Mouse (Mus musculus) lung, postnatal 4 days (tissue): ENCODE data around the gene Gm1043.

Experiments used
- DNase-seq, 2 experiments: peaks; one replicate each; pipeline ENCODE4 v3.0.0; 2021

Gm1043 gene

DNA sequence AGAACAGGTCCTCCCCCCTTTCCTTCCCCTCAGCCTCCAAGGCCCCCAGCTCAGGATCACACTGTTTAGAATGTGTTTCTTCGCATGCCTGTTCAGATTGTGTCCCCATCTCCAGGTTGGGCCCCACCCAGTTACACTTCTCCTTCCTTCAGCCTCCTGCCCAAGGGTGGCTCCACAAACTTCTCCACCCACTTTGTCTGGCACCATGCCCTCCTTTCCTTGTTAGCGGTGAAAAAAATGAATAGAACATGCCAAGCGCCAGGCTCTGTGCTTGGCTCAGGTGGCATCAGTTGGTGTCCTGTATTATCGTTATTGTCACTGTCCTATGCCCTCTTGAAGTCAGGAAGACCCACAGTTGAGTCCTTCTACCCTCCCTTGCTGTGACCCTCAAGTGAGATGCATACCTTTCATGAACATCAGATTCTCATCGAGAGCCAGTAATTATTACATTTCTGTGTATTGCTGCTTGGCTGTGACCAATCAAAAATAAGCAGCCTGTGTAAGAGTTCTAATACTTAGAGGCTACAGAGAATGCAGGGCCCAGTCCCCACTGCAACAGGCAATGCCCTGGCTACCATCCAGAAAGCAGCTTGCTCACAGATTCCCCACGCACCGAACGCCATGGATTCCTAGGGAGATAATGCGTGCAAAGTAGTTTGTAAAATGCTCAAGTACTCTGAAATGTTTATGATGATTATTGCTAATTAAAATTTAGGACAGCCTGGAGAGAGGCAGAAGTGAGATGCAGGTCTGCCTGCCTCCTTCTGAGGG lies 128.0 kb downstream of the Gm1043 start:
- no peak for DNase-seq

DNA sequence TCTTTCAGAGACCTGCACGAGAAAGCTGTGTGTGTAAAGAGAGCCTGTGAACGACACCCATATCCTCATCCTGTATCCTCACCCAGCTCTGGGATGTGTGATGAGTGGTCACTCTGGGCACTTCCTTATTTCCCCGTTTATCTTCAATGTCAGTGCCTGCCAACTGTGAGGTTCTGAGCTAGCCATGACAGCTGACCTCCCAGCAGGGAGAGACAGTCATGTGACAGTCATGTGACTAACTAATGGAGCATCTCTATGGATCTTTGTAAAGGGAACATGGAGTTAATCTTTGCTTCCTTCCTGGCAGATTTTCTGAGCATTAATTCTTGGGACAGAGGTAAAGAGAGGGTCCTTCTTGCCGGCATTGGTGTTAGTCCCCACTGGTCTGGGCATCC lies 128.5 kb downstream of the Gm1043 start:
- no peak for DNase-seq

DNA sequence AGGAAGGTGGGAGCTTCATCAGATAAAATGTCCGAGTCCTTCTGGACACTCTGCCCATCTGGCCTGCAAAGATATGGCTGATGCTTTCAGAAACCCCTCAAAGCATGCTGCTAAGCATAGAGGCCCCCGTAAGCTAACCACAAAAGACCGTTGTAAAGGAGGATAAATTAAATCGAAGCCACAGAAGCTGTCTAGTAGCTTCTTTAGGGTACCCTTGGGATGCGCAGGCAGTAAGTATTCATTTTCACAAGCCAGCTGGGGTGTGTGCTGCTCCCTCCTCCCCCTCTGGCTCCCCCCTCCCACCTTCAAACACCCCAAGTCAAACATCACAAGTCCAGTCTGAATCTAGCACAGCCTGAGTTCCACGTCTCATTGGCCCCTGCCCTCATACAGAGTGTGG lies 129.4 kb downstream of the Gm1043 start:
- no peak for DNase-seq

DNA sequence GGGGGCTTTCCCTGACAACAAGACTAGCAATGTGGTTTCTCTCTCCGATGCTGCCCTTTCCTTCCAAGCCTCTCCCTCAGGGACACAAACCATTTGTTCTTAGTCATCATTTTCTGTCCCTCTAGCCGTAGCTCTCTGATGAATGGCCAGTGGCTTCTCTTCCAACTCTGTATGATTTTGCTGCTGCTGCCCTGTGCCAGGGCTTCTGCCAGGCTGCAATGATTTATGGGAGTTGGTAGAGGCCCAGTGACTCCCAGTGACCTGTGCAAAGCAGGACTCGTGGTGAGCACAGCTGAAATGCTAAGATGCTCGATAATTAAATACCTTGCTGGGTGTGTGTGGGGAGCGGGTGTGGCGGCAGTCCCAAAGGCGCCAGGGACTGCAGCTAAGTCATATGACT lies 130.1 kb downstream of the Gm1043 start:
- no peak for DNase-seq

DNA sequence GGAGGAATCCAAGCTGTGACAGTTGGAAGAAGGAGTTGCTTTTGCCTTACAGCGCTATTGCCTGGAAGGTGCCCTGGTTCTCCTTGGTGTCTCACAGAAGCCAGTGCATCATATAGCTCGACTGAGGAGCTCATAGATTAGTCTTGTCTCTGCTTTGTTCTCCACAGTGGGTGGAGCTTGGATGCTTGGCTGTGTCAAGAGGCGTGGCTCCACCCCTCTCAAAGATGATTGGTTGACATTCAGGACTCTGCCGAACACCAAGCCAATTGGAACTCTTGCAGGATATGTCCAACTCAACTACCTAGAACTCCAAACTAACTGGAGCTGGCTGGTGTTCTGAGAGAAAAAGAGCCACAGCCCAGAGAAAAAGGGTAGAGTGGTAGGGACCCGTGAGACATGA lies 134.4 kb downstream of the Gm1043 start:
- no peak for DNase-seq

DNA sequence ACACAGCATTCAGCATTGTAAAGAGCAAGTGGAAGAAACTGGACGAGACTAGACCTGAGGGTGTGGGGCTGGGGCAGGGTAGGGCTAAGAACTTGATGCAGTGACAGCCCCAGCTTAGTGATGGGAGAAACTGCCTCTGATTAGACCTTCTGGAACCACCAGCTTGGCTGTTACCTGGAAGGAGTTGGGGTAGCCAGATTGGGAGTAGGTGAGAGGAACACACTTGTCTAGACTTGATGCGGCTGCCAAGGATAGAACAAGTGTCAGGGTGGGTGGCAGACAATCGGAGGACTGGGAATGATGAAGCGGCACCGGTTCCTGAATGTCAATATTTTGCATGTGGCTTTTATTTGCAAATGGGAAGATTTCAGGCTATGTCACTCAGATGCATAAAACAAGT lies 135.4 kb downstream of the Gm1043 start:
- DNase-seq: no peak

DNA sequence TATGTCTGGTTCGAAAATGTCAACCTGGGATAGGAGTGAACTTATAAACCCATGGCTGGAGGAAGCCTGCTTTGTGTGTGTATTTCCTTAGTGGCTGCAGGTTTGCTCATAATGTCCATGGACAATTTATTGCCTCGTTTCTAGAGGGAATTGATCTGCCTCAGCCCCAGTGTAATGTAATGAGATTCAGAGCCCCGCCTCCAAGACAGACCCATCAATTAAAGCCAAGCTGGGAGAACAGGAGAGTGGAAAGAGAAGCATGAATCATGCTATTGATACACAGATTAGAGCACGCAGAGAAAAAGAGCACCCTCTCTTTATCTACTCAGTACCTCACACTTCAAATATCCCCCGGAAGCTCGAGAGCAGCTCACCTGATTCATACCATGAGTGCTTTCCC lies 136.4 kb downstream of the Gm1043 start:
- no peak for DNase-seq

DNA sequence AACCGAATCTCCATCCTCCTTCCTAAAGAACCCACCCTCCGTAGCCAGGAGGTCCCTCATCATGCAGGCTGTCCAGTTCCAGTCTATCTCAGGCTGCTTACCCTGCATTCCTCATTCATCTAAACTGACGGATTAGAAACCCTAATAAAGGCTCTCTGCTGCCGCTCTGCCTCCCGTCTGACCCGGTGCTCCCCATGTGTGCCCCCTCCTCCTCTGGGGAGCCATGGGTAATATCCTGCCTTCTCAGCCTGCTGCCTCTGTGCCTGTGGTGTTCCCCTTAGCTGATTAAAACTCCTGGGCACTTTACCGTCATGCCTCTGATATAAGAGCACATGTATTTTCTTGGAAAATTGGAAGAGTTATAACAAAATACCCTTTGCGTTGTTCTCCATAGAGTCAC lies 137.1 kb downstream of the Gm1043 start:
- DNase-seq: no peak

DNA sequence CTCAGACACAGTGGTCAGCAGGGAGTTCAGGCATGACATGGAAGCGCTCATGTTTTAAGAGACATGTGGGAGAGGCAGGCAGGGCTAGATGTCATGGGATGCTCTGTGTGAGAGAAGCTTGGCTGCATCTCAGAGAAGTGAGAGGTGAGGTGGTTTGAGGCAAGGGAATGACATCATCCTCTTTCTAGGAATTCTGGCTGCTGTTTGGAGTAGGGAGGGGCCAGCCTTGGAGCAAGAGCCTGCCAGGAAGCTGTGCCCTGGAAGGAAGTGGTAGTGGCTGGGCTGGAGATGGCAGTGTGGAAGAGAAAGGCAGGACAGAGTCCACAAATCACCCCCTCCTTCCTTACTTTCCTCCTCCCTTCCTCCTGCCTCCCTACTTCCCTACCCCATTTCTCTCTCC lies 140.5 kb downstream of the Gm1043 start:
- DNase-seq: no peak

DNA sequence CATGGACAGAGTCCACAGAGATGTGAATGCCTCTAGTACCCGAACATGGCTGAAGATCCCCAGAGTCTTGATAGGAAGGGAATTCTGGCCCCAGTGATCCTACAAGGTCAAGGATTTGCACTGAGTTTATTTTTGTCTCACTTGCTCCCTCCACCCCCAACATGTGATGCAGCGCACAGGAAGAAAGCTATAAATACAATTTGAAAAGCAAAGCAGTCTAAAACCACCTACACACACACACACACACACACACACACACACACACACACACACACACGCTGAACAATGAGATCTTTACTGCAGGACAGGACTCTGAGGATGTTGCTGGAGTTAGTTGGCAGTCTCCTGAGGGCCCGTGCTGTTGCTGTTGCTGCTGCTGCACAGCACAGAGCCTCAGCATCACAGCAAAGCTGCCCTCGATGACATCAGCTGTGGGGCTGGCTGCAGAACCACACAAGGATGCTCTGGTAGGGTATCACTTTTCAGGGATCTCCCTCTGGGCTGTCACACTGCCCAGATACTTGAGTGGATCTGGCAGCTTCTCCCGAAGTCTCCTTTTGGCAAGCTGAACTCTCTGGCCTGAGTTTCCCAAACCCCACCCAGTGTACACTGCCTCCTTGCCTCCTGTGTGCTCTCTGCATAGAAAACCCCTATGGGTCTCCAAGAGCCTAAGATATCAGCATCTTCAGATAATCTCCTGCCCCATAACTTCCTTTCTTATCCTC lies 142.9 kb downstream of the Gm1043 start:
- no peak for DNase-seq

DNA sequence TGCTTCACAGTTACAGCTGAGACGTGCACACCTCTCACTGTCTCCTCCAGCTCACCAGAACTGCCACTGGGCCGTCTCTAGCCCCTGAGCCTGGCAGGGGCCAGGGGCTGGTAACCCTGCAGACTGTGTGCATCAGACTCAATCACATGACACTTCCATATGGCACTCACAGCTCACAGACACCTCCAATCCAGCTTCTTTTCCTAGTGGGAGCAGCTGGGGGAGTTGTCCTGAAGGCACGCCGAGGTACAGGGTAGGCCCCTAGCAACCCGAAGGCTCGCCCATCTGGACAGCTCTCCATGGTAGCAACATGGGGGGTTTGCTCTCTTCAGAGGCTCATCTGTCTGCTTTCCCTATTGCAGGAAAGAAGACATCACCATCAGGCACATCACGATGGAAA lies 143.7 kb downstream of the Gm1043 start:
- DNase-seq: no peak

DNA sequence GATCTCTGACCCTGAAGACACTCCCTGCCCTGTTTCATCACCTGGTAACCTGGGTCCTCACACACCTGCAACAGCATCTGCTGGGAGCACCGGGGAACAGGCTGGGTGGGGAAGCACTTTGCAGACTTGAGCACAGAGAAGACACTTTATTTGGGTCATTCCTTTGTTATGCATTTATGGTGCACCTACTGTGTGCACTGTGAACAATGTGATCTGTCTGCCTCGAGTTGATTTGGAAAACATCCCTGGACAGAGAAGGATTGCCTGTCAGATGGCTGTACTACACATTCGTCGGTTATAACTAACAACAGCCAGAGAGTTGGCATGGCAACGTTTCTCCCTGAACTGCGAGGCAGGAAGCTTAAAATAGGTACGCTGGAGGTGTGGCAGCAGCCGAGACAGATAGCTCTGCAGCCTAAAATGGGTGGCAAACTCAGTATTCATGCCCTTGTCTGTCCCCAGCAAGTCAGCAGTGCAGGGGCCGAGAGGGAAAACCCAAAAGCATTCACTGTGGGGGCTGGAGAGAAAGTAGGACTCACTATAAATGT lies 147.9 kb downstream of the Gm1043 start:
- DNase-seq: no peak

DNA sequence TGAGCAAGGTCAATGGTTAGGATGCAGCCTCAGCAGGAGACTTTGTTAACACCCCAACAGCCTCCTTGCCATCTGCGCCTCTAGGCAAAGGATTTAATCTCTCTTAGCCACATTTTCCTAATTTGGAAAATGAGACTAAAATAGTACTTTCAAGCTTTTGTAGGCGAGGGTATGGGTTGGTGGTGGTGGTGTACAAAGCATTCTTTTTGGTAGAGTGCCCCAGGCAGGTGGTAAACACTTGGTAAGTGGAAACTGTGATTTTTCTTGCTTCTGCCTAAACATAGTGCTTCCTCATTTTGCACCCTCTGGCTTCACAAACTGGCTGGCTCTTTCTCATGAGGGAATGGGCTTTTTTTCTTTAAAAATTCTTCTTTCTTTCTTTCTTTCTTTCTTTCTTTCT lies 153.5 kb downstream of the Gm1043 start:
- DNase-seq: no peak

DNA sequence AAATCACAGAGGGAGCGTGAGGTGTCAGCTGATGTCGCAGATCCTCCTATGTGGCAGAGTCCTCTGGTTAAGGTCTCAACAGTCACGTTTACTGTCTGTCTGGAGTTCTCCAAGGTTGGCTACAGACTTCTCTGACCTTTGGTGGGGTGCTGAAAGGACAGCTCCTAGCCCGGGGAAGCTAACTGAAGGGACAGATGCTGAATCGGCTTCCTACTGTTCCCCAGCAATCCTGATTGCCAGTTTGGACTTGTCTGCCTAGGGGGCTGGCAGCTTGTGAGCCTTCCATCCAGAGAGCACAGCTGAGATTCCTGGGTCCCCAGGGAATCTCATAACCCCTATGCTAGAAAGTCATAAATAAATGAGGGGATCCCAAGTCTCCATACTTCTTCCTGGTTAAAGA lies 155.4 kb downstream of the Gm1043 start:
- DNase-seq: no peak

DNA sequence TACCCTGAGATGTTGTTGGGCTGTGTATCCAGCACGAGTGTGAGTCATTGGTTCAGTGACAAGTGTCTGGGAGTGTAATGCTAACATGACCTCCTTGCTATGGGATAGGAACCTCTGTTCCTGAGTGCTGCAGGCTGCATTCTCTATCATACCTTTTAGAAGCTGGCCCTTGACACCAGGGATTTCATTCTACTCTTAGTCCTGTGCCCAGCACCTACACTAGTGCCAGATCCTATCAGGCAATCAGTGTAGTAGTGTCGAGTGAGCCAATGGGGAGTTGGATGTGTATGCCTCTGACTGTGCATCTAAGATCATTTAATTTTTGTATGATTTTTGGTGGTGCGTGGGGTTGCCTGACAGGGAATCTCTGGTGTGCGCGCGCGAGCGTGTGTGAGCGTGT lies 156.1 kb downstream of the Gm1043 start:
- no peak for DNase-seq

DNA sequence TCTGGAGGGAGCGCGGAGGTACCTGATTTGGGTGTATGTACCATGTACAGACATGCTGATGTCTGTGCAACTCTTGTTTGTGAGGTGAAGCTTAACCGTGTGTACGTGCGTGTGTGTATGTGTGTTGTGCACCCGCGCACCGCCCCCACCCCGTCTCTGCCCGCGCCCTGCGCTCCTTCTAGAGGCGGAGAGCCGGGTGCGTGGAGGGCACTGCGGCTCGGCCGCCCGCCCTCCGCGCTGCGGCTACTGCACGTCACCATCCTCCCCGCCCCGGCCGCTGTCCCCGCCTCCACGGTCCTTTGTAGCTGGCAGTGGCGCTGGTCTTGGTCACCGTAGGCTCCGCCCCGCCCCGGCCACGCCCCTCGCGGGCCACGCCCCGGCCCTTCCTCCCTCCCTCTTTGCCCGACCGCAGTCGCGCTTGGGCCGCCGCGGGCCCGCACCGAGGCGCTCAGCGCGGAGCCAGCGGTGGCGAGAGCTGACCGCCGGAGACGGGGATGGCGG lies 156.5 kb downstream of the Gm1043 start, which contains the start of gene Crmp1:
Gene Crmp1, plus strand, starts transcription at position 290 of the 501 bp plus-strand sequence.
- DNase-seq: peak; percentile 9 to 36

DNA sequence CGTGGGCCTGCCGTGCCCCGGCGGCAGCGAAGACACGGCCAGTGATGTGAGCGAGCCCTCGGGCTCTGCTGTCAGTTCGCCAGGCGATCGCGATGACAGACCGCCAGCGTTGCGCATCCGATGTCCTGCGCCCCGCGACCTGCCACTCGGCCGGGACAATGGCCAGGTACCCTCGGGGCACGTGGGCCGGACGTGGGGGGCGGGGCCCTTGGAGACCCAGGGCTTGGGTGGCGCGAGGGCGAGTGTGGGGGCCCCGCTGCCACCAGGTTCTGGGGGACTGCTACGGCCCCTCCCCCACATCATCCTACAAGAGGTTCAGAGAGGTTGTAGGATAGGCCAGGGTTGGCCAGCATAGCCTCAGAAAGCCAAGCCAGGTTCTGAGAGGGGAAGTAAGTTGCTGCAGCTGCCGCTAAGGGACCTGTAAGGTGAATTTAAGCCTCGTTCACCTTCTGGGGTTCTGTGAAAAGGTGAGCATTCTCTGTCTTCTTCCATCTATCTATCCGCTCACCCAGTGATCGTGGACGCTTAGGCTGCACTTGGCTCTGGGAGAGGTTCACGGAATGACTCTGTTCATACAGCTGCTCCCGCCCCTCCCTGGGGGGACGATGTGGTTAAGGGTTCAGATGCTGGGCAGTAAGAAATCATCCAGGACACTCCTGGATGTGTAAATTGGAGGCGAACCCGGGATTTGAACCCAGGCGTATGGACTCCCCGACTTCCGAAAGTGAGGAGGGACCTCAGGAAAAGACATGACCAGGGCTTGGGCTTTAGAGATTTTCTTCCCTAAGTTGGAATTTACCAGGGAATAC lies 157.4 kb downstream of the Gm1043 start:
- DNase-seq: no peak

DNA sequence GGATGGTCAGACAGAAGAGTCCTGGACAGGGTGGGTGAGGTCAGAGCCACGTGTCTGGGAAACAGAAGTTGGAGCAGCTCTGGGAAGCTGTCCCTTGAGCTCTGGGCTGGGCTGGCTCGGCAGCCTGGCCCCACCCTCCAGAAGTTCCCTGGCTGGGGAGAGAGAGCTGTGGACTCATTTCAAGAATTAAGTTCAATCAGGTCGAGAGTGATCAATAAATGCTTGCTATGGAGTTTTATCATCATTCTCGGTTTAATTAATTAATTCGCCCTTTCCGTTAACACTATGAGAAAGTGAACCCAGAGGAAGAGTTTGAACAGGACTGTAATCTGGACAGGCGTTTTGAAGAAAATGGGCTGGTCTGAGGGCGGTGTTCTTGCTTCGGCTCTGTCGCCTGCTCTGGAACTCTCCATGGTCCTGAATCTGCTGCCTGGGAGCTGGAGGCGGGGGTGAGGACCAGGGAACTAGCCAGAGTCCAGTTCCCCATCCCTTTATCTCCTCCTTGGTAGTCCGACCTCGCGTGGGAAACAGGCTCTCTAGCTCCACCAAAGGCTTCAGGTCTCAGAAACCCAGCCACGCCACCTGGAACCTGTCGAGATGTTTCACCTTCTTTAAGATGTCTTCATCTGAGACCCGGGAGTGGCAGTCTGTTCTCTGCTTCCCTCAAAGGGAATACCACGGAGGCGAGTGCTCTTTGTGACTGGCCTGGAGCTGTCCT lies 158.2 kb downstream of the Gm1043 start:
- DNase-seq: peak; percentile 48 to 75

DNA sequence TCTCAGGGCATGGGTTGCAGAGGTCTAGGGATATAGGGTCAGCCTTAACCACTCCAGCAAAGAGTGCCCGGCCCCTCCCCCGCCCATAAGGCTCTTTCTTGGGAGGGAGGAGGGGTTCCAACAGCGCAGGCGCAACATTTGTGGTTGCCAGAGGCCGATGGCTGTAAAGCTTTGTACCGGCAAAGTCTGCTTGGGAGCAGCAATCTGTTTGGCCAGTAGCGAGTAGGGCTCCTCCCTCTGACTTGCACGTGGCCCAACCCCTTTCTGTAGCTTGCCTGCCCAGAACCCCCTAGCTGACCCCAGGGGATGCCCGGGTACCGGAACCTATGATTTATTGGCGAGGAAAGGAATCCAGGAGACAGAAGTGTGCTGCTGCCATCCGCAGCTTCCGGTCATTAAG lies 159.0 kb downstream of the Gm1043 start:
- DNase-seq: no peak

DNA sequence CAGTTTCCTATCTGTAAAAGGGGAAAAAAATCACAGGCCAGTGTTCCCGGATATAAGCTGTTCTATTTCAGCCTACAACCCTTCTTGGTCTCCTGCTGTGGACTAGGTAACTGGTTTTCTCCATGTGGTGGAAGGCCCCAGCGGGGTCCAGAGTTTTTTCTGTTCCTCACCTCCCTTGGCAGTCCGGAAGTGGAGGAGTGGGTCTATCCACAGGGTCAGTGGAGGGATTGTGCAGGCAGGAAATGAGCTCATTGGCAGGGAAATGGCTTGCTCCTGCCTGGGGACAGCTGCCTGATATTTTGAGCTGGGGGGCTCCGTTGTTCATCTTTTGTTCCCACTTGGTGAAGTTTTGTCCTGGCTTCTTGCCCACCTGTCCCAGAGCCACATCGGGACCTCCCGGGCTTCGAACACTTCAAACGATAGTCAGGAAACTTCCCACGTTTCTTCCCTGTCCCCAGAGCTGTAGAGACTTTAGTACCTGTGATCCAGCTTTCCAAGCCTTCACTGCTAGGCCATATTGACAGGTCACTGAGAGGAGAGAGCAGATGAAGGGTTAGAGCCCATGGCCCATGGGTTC lies 159.6 kb downstream of the Gm1043 start:
- no peak for DNase-seq

DNA sequence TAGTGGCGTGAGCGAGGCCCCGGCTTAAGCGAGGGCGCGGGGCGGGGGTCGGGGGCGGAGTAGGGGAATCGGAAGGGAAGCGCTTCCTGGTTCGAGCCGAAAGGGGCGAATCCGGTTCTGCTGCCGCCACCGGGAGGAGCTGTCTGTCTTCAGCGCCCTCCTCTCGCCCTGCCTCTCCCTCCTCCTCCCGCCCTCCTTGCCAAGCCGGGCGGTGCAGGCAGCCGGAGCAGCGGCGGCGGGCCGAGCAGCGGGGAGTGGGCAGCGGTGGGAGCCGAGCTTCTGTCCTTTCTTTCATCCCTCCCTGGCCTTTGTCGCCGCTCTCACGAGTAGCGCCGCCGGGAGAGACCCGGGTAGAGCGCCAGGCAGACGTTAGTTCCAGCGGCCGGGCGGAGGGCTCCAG lies 160.5 kb downstream of the Gm1043 start:
- DNase-seq: peak; percentile 14 to 38
